Mouse (Mus musculus): ENCODE data around the gene Nek4.

DNA sequence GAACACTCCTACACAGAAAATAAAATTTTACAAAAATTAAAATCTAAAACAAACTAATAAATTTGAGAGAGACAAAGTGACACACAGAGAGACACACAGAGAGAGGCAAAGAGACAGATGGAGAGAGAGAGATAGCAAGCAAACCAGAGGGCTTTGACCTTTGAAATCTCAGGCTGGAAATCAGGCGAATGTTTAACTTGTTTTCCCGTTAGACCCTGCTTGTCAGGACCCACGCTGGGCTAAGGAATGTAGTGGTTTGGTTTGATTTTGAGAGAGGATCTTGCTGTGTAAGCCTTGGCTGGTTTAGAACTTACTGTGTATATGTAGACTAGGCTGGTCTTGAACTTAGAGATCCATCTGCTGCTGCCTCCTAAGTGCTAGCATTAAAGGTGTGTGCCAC lies 25.0 kb downstream of the Nek4 start:
- no peak for TF ChIP-seq GATA1 (IDR thresholded peaks at IDR 0.05; ENCODE audit: borderline replicate concordance, low read length)
- no peak for TF ChIP-seq FLI1 (IDR thresholded peaks at IDR 0.05; ENCODE audit: low read length)
